Mouse (Mus musculus) liver, embryonic 14.5 days (tissue): ENCODE measurements at regions not wholly inside any gene's neighbourhood (a gene's known extent, or its start where the extent isn't known, plus 50 kb on each side); places are given as distances from the start of the nearest gene placed in this dataset.

Experiments used
- CTCF ChIP-seq: IDR thresholded peaks from 2 replicates; pipeline ENCODE4 v1.5.1; 2016; ENCODE audit warnings: antibody characterized with exemption, low read depth, control low read depth
- EP300 ChIP-seq: IDR thresholded peaks from 2 replicates; pipeline ENCODE4 v1.6.1; 2016; ENCODE audit warnings: antibody characterized with exemption, low read depth

- TF ChIP-seq CTCF (no peak), EP300 (no peak)
Measured at GRCm38 (mm10) chr6:143631581-143631980, 464.6 kb downstream of the Etnk1 start.
